Mouse (Mus musculus) spleen, postnatal 14 days (tissue): Measurements from ENCODE around the gene Frmd4b.

Experiments used
- DNase-seq, 2 experiments: peaks; one replicate each; pipeline ENCODE4 v3.0.0; 2021 to 2022; ENCODE audit warnings: low spot score in 2 of 2

Frmd4b gene

DNA sequence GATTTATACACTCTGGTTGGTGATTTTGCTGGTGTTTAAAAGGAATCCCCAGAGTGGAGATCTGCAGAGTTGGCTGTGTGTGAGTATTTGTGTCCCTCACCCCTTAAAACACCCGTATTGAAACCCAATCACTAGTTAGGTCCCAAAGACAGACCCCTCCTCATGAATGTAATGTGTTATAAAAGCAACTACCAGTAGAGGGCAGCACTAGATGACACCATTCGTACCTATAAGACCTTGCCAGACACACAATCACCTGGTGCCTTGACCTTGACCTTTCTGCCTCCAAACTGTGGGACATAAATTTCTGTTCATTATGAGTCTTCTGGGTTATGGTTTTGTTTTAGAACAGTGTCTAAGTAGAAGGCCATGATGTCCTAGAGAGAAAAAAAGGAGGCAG, 96.8 kb downstream of the Frmd4b start:
- DNase-seq: no peak

DNA sequence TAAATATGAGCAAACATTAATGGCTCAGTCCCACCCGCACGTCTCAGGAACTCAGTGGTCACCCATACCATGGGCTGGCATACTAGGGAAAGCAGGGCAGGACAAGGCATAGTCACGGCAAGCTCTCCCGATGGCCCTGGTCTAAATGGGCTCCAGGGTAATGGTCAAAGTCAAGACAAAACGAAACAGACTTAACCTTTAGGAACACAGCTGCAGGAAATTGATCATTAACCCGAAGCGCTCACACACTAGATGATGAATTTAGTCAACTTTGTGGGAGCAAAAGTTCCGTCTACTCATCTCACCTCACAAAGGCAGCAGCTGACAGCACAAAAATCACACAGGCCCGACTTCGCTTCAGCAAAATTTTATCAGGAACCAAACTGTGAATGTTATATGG, 97.8 kb downstream of the Frmd4b start:
- DNase-seq: no peak

DNA sequence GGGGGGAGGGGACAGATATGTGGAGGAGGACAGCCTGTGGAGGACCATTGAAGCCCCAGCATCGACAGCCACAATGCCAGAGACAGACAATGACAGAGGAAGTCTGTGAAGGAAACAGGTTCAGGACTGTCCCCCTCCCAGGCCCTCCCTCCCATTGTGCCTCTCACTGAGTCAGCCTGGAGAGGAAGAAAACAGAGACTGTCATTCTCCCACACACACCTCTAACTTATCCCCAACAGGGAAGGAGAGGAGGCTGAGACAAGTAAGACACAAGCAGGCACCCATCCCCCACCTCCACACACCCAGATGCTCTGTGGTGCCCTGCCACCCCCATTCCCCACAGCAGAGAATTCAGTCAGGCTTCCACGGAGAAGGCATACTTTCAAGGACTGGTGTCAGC, 98.9 kb downstream of the Frmd4b start:
- DNase-seq: no peak

DNA sequence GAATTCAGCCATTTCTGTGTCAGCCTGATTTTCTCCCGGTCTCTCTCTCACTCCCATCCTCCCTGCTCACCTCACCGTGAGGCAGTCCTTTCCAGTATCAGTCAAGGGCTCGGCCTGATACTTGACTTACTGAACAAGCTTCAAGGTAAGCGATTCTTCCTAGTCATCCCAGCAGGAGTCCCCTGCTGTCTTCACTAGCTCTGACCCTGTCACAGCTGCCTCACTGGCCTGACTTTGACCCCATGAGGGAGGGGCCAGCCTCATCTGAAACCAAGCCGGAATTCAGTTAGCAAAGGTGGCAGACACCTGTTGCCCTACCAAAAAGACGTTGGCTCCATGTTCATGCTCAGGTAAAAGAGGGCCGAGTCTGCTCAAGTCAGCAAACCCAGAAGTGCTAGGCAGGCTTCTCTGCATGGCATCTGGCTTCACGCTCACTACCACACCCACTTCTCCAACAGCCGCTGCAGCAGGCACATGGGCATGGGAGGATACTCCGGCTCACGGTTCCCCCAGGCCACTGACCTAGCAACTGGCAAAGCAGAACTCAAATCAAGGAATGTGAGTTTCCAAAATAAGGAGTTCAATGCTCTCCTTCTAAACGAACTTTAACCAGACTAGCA, 99.6 kb downstream of the Frmd4b start:
- no peak for DNase-seq

DNA sequence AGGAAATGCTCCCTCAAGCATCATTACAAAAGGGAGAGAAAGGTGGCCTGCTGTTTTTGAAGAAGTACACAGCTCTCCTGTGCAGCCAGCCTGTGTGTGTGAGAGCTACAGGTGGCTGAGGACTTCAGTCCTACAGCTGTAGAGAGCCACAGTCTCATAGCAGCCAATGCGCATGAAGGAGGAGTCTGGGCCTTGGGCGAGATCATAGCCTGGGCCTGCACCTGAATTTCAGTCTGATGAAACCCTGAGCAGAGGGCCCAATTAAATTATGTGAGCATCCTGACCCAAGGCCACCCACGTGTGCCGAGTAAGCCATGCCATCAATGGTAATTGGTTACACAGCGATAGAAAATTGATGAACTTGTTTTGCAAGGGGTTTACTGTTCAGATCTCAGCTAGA, 100.4 kb downstream of the Frmd4b start:
- DNase-seq: no peak

DNA sequence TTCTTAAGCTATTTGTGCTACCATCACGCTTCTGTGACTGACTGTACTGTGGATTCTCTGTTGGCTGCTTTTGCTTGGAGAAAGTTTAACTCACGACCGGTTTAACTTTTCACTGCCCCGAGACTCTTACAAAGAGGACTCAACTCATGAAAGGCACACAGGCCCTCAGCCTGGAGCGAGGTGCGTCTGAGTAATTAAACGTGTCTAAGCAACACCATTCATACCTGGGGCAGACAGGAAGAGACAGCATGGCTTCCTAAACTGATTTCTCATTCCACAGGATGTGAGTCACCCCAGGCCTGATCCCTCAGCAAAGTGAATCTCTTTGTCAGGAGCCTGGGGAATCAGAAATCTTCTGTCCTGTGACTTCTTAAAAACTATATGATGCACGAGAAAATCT, 106.6 kb downstream of the Frmd4b start:
- DNase-seq: no peak

DNA sequence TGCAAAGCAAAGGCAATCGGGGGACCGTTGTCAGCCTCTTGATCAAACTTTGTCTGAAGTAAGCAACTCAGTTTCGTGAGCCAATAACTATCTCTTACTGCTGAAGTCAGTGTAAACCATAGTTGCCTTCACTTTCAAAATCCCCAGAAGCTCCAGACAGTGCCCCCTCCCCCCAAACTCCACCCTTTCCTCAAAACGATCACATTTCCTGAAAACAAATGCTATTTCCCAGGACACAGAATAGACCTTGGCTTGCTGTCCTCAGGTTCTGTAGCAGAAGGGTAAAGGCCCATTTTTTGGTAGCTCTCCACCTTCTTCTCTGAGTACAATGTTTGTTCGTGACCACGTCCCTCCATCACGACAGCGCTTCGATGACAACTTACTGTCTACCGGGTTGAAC, 107.9 kb downstream of the Frmd4b start:
- no peak for DNase-seq

DNA sequence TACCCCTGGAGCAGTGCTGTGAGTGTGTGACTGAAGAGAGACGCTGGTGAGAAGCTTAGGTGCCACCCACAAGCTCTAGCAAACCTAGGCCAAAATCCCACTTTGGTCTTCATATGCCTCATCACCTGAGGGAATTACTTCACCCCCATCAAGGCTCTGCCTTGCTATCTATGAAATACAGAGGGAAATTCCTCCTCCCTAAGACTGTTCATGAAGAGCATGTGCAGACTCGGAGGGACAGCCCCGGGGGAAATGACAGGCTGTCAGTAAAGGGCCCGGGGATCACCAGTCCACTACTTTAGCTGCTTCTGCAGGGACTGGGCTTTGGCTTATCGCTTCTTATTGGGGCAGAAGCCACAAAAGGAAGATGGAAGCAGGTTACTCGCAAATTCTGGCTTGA, 108.9 kb downstream of the Frmd4b start:
- DNase-seq: no peak

DNA sequence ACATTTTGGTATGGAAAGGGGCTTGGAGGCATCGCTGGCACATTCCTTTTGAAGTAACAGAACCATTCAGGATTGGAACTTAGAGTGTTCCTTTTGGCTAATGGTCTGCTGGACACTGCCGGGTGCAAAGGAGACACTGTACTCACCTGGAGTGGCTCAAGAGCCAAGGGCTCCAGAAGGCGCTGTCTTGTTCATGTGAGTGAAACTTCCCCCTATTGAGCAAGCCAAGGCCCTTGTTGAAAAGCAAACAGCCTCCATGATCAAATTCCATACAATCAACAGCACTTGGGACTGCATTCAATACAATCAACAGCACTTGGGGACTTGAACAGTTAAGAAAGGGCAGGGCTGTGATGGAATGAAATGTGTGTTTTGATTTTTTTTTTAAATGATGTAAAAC, 109.4 kb downstream of the Frmd4b start:
- DNase-seq: no peak

DNA sequence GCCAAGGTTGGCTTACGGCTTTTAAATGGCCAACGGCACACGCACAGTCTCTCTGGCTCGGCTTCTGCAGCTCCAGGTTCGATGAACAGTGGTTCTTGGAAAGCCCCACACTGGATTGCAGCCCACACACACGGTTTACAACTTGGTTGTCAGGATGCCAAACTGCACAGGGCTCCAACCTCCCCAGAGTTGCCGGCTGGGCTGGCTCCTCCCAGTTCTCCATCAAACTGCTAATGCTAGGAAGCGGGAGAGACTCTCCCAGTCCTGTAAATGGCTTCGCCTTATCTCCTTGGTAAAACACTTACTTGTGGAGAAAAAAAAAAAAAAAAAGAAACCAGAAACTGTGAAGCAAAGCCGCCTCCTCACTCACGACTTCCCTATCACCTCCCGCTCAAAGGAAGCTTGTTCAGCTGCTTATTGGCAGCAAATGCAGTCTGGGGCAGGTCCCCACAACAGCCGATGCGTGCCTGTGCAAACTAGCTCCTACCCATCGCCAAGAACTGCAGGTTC, 111.1 kb downstream of the Frmd4b start:
- no peak for DNase-seq

DNA sequence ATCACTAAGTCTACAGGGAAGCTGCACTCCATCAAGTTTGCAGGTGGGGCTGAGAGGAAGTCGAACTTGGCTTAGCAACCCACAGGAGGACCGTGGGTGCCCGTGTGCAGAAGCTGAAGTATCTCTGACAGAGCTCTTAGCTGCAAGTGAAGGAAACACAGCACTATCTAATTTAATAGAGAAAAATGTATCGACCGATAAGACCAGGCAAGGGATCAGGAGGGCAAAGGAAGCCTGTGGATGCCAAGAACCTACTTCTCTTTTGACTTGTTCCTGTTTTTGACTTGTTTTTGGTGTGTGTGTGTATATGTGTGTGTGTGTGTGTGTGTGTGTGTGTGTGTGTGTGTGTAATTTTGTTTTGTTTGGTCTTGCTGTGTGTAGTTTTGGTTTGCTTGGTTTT, 112.7 kb downstream of the Frmd4b start:
- DNase-seq: no peak

DNA sequence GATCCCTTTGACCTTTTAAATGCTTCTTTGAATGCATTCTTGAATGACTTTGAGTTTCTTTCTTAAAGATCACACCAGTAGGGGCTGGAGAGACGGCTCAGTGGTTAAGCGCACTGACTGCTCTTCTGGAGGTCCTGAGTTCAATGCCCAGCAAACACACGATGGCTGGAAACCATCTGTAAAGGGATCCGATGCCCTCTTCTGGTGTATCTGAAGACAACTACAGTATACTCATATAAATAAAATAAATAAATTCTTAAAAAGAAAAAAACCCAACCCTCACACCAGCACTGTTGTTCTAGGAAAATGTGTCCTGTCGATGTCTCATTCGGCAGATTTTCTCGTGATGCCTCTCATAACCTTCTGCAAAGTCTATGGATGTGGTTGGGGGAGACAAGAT, 116.3 kb downstream of the Frmd4b start:
- DNase-seq: no peak

DNA sequence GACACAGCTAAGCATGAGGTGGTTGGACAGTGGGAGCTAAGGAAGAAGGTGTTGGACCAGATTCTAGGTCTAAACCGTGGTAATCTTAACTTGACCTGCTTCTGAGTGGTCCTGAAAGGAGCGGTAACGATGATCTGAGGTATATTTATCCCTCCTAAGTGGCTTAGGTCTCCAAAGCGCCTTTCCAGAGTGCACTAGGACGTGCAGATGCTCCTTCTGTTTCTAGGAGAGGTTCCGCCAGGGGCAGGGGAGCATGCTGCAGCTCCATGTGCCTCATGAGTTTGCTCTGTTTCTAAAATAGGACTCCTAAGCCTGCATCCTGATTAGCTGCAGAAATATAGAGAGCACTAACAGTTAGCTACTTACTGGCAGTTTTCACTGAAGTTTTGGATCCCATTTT, 117.1 kb downstream of the Frmd4b start:
- no peak for DNase-seq

DNA sequence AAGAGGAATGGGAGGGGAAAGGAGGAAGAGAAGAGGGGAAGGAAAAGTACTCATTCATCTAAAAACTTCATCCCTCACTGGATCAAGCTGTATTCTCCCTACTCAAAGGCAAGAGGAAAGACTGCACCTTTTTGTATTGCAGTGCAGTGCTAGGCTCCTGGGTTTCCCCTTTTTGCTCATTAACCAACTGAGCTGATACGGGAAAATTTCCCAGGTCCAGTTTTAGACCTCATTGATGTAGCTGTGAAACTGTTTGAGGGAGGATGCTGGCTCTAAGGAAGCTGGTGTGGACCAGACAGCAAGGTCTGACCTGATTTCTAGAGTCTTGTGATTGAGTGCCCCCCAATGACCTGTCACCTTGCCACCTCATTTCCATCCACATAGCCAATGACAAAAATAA, 121.3 kb downstream of the Frmd4b start:
- DNase-seq: no peak

DNA sequence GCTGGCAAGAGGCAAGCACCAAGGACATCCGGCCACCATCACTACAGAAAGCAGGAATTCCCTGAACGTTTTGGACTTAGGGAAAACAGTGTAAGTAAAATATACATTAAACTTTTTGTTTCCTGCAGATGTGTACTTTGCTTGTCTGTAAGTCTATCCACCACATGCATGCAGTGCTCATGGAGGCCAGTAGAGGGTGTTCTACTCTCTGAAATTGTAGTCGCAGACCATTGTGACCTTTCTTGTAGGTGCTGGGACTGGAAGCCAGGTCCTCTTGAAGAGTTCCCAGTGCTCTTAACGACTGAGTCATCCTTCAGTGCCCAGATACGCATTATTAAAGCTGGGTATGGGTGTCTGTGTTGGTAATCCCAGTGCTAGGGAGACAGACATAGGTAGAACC, 126.3 kb downstream of the Frmd4b start:
- DNase-seq: no peak

DNA sequence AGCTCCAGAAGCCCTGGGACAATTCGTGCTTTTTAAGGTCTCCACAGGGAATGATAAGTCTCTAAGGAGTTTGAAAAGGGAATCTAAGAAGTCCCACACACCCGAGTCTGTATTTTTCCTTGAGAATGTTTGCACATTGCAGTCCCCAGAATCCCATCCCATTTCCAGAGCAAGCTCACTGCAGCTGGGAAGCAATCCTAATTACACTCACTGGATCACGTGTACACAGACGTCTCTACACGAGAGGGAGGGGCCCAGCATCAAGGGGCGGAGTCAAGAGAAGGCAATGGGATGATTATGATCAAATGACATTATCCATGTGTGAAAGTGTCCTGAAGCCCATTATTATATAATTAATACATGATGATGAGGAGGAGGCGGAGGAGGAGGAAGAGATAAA, 128.5 kb downstream of the Frmd4b start:
- no peak for DNase-seq

DNA sequence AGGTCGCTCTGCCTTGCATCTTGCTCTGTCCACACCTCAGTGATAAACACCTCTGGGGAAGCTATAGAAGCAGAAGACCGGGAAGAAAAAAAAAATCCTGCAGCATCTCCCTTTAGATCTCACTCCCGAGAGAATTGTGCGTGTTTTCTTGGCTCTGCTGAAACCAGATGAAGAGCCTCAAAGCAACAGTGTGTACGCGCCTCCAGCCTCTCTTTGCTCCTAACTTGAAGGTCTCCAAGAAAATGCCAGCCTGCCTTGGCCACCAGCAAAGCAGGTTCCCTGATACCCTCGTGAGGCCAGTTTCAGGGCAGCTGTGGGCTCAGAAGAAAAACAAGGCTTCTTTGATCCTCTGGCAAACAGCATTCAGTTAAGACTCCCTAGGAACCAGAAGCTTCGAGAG, 129.1 kb downstream of the Frmd4b start:
- no peak for DNase-seq

DNA sequence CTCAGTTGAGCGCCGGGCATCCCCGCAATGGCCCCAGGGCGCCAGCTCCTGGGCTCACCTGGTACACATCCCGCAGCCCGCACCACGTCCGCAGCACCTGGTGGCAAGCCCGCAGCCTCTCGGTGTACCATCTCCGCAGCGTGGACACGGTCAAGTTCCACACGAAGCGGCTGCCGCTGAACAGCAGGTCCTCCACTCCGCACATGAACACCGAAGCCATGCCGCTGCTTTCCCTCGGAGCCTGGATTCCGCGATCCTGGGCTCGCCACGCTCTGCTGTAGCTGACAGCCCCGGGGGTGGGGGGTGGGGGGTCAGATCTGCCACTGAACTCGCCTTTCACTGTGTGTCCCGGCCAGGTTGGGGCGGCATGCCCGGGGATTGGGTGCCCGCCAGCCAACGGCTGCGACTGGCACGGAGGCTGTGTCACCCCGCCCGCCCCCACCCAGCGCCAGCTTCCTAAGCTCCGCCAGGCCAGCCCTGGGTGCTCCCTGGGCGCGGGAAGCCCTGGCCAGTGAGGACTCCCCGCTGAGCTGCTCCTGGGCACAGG, 129.7 kb downstream of the Frmd4b start:
- no peak for DNase-seq

DNA sequence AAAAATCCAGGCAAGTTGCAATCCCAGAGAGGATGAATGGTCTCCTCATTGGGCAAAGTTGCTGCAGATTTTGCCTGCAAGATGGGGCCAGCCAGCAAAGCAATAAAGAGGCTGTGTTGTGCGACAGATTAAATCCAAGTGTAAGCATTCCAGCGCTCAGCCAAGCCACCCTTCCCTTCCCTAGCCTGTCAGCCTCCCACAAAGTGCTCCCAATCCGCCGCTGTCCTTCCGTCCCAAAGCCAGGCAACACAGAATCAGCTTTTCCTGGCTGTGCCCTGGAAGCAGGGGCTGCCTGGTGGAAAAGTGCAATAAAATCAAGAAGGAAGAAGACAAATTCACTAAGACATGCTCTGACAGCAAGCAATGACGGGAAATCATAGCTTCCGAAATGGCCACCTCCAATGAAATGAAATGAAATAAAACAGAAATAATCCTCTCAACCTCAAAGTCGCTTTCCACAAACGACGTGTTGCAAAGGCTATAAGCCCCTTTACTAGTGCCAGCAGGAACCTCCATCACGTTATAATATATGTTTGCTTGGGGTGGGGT, 130.5 kb downstream of the Frmd4b start:
- no peak for DNase-seq

DNA sequence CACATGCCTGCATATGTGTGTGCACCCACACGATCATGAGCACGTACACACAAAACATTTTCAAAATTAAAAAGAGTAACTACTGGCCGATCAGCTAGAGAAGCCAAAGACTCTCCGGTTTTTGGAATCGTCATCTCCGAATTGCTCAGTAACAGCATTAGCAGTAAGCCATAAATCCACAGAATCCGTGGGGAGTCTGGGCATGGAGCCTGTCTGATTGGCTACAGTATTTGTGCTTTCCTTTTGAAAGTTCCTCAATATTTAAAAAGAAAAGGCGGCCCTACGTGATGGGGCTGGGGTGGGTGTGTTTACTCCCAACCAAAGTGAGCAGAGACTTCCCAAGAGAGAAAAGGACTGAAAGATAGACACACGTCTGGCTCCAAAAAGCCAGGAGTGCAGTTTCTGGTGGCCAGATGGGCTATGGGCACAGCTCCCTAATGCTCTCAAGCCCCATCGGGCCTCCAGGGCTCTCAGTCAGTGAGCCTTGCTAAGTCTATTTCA, 131.4 kb downstream of the Frmd4b start:
- no peak for DNase-seq

DNA sequence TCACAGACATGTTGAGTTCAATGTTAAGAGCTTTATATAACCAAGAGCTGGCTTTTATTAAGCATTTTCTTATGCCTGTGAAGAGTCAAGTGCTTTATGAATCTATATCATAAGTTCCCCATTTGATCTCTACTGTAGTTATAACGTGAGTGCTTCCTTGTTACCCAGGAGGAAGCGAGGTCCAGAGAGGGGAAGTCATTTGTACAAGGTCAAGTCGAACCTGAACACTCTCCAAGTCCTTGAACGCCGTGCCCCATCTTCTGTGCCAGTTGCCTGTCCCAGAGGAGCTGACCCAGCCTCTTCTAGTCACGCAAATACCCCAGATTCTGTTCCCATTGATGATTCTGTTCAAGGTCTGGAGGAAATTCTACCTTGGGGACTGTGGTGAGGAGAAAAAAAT, 135.4 kb downstream of the Frmd4b start:
- DNase-seq: no peak

DNA sequence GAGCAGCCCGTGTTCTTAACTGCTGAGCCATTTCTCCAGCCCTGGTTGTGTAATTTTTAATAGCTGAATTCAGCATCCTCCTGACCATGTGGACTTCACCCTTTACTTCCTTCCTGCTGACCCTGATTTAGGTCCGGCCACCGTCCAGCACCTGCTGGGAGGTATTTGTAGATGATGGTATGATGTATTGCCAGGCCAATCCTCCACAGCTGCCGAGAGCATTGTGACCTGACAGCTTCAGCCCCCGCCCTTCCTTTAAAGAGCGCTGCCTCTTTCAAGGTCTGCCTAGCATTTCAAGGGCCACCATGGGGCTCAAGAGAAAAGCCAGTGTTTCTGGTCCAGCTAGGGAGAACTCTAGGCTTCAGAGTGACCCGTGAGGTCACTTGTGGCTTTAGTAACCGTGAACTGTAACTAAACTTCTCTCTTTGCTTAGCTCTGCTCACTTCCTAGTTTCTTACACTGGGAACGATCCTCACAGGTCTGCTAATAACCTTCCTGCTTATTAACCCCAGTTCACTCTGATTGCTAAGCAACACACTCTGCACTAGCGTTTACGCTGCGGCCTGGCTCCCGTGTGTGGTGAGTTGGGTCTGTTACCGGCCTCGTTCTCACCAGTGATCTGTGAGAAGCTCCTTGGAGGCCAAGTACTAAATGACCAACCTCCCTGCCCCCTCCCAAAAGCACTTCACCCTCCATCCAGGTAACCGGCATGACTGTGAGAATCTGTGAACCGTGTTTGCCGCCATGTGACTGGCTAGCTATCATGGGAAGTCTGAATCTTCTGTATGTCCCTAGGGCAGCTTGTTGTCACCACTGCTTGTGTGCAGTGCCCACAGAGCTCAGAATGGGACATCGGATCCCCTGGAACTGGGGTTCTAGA, 138.1 kb downstream of the Frmd4b start:
- DNase-seq: no peak

DNA sequence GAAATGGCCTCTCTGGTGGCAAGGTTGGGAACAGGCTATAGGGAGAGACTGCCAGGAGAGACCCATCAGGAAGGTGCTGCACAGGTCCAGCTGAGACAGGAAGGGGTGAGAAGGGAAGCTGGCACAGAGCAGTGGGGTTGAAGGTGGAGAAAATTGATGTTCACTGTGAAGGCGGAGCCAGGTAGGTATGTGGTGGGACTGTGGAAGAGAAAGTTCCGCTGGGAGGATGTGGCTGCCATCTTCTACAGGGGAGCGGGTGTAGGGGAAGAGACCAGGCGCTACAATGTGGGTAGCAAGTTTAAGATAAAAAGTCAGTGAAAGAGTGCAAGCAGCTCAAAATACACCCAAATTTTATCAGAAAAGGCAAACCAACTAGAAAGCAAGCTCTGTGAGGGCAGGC, 143.7 kb downstream of the Frmd4b start:
- no peak for DNase-seq
